Mouse (Mus musculus) cerebellum, adult 18-20 months (tissue): ENCODE data around the gene Glt8d1.
A peak's percentile ranks its signal among the peaks of the same experiment; 100 is the strongest.

Experiments used
- DNase-seq, 2 experiments: peaks; one replicate each; pipeline ENCODE4 v3.0.0; 2021

The Glt8d1 gene

DNA sequence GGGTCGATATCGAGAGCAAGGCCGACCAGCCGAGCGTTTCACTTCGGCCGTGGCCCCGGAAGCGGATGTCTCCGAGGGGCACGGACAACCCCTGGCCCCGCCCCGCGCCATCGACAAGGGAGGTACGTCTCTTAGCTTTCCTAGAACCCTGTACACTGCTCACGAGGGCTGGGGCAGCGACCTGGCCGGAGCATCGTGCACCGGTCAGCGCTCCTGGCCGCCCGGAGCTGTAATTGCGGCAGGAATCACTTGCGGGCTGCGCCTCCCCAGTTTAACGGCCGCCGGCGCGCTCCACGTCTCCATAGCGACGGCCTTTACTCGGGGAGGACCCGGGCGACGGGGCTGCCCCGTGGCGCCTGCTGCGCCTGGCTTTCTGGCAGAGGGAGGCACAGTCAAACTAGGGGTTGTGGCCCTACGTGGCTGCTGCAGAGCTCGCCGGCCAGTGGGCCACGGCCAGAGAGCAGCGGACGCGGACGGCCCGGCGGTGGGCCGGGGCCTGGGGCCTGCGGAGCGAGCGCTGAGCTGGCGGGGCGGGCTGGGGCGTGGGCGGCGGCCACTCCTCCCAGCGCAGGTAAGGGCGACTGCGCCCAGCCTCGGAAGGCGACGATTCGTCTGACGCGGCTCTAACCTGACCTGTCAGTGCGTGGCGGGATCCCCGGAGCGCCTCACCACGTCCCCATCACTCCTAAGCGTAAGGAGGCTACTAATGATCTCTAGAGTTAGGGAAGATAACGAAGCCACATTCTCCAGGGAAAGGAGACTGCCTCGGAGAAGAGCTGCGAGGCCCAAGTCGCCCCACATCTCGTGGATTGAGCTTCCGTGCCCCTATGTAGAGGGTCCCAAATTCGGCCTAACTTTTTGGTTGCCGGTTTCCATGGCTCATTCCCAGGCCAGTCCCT is at the start of gene Glt8d1, which contains the start of gene Spcs1:
Glt8d1 (plus strand) TSS at position 94 of the 899 bp plus-strand sequence.
Spcs1 (minus strand) TSS at position 366 of the 899 bp plus-strand sequence.
- peak; percentile 88 to 90 for DNase-seq

GRCm38 (mm10) chr14:30958517-30958916 is 42.7 kb upstream of the Glt8d1 start:
- DNase-seq, result no peak

GRCm38 (mm10) chr14:30959031-30959430 is 42.2 kb upstream of the Glt8d1 start:
- DNase-seq, result no peak

DNA sequence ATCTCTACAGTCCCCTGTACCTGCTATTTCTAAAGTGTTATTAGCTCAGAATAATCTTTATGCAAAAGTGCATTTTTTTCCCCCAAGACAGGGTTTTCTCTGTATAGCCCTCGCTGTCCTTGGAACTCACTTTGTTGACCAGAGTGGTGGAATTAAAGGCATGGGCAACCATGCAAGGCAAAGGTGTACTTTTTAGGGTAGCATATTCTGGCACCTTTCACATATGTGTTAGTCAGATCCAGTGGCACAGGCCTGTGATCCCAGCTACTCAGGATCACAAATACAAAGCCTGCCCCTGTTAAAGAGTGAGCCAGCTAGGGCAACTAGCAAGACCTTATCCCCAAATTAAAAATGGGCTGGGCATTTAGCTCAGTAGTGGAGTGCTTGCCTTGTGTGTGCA is 40.8 kb upstream of the Glt8d1 start:
- DNase-seq, result no peak

- DNase-seq, result peak; percentile 34 to 37
Measured at GRCm38 (mm10) chr14:30974204-30974603, 27.0 kb upstream of the Glt8d1 start.

GRCm38 (mm10) chr14:30976222-30976621 is 25.0 kb upstream of the Glt8d1 start:
- DNase-seq, result no peak

DNA sequence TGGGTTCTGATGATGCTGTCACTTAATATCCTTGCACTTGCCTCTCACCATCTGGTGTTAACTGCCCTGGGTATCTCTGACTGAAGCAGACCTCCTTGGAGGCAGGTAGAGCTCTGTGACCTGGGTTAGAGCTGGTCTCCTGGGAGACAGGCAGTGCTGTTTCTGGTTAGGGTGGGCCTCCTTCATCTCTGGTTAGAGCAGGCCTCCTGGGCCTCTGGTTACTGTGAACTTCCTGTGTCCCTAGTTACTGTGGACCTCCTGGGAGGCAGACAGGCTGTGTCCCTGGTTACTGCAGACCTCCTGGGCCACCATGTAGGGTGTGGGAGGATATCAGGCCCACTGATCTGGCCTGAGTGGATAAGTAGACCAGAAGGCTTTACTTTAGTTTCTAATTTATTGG is 4.8 kb upstream of the Glt8d1 start:
- no peak for DNase-seq

DNA sequence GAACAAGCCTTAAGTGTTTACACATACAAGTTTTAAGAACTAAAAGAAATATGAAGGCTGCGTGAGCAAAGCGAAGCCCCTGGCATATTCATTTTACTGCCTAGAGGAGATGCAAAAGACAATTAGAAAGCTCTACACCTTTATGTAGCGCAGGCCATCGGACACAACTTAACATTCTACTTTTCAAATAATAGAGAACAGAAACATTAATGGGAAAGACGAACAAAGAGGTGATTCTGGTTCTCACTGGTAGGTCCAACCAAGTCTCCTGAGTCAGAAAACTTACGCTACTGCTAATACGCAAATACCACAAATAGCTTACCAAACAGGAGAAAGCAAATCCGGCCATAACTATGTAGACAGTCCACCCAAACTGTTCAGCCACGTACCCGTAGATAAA is 844 bp upstream of the Glt8d1 start:
- no peak for DNase-seq

- DNase-seq, result no peak
Measured at GRCm38 (mm10) chr14:31000816-31001306, 339 bp upstream of the Glt8d1 start.

DNA sequence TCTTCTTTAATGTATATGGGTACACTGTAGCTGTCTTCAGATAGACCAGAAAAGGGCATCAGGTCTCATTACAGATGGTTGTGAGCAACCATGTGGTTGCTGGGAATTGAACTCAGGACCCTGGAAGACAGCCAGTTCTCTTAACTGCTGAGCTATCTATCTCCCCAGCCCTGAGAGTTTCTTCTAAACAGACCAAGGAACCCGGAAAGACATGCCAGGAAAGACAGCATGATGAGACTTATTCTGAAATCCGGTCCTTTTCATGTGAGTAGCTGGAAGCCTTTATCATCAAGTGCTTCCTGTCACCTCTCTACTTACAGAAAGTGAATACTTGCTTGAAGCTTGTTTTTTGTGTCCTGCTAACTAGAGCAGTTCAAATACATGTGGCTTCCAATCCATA is 3.3 kb downstream of the Glt8d1 start:
- DNase-seq, result no peak

GRCm38 (mm10) chr14:31006779-31007178 is 5.6 kb downstream of the Glt8d1 start:
- no peak for DNase-seq

GRCm38 (mm10) chr14:31011588-31011987 is 10.4 kb downstream of the Glt8d1 start:
- no peak for DNase-seq

DNA sequence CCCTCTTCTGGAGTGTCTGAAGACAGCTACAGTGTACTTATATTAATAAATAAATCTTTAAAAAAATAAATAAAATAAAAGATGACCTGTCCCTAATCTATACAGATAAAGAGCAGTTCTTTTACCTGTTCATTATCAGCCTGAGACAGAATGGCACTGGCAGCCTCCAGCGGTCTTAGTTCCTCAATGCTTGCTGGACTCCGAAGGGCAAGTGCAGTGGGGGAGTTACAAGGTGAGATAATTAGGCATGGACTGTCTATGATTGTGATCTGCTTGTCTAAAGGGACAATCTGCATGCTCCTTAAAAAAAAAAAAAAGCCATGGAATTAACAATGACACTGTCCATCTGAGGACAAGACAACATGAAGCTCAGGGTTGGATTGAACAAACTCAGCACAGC is 12.7 kb downstream of the Glt8d1 start:
- DNase-seq, result no peak

- no peak for DNase-seq
Measured at GRCm38 (mm10) chr14:31016063-31016462, 14.9 kb downstream of the Glt8d1 start.

GRCm38 (mm10) chr14:31017854-31018253 is 16.7 kb downstream of the Glt8d1 start:
- no peak for DNase-seq

GRCm38 (mm10) chr14:31018860-31019291 is 17.7 kb downstream of the Glt8d1 start, which contains the start of the genes Pbrm1 and Gnl3:
Gene Pbrm1, plus strand, starts transcription at chr14:31019138.
Gene Gnl3, minus strand, starts transcription at chr14:31019152.
- DNase-seq, result peak; percentile 97 to 99

DNA sequence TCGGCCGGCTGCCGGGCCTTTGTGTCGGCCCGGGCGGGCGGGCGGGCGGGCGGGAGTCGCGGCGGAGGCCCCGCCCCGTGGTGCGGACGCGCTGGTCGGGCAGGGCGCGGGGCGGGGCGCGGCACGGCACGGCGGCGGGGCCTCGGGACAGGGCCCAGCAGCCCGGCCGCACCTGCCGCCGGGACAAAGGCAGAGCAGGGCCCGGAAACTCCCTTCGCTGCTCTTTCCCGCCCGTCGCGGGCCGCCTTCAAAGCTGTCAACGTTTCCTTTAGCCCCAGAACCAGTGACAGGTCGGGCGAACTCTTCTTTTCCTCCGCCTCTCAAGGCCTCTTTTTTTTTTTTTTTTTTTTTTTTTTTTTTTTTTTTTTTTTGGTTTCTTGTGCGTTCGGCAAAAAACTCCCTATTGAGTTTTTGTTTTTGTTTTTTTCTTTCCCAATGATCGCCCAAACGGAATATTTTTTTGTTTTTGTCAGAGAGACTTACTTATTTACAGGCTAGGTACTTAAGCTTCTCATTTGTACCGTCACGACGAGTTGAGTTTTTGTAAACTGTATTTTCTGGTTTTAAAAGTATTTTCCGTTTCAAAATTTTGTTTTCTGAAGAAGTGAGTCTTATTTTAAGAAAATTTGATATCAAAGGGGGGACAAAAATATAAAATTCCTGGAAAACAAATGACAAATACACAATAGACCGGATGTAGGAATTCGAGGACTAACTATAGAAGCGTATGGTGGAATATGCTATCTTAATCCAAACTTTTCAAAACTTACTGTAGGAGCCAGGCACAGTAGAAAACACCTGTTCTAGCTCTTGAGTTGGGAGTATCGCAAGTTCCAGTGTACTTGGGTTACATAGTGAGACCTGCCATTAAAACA is 18.4 kb downstream of the Glt8d1 start:
- DNase-seq, result peak; percentile 75 to 87

- DNase-seq, result no peak
Measured at GRCm38 (mm10) chr14:31022579-31022978, 21.4 kb downstream of the Glt8d1 start.

DNA sequence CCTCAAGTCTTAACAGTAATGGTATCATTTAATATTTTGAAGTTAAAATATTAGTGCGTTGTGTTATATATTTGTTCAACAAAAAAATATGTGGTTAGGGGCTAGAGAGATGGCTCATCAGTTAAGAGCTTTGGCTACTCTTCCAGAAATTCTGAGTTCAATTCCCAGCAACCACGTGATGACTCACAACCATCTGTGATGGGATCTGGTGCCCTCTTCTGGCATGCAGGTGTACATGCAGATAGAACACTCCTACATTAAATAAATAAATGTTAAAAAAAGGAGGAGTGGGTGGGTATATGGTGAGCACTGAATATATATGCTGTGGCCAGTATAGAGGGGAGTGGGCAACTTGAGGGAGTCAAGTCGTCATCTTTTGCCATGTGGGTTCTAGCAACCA is 24.6 kb downstream of the Glt8d1 start:
- DNase-seq, result no peak

DNA sequence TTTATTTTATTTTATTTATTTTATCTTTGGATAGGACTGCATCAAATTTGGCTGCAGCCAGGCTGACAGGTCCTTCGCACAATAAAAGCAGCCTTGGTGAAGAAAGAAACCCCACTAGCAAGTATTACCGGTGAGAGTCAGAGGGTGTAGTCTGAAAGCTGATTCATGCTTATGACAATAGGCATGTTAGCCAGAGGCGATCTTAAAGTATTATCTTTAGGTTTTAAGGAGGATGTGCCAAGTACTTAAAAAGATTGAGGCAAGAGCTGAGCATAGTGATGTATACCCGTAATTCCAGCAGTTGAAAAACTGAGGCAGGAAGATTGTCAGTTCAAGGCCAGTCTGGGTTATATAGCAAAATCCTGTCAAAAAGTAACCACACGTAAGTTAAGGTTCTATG is 44.1 kb downstream of the Glt8d1 start:
- DNase-seq, result no peak

GRCm38 (mm10) chr14:31045817-31046216 is 44.6 kb downstream of the Glt8d1 start:
- no peak for DNase-seq
